Mouse (Mus musculus) spleen, postnatal 4 days (tissue): ENCODE measurements around the gene Fbxo44.
A peak's percentile ranks its signal among the peaks of the same experiment; 100 is the strongest.

Experiments used
- DNase-seq, 2 experiments: peaks; one replicate each; pipeline ENCODE4 v3.0.0; 2022; ENCODE audit warnings: low spot score in 2 of 2

The Fbxo44 gene

GRCm38 (mm10) chr4:148165551-148165950 lies 5.3 kb upstream of the Fbxo44 start:
- no peak for DNase-seq

GRCm38 (mm10) chr4:148164461-148164860 lies 4.2 kb upstream of the Fbxo44 start:
- no peak for DNase-seq

GRCm38 (mm10) chr4:148164002-148164439 lies 3.7 kb upstream of the Fbxo44 start:
- DNase-seq, result peak; percentile 61 to 82

GRCm38 (mm10) chr4:148159544-148160435 lies 492 bp downstream of the Fbxo44 start:
- DNase-seq, result peak; percentile 87 to 92

GRCm38 (mm10) chr4:148158436-148159348 lies 1.6 kb downstream of the Fbxo44 start:
- DNase-seq, result no peak

GRCm38 (mm10) chr4:148154982-148155381 lies 5.3 kb downstream of the Fbxo44 start:
- peak in 1 of 2 experiments; percentile 33 for DNase-seq

GRCm38 (mm10) chr4:148154006-148154405 lies 6.3 kb downstream of the Fbxo44 start:
- no peak for DNase-seq

DNA sequence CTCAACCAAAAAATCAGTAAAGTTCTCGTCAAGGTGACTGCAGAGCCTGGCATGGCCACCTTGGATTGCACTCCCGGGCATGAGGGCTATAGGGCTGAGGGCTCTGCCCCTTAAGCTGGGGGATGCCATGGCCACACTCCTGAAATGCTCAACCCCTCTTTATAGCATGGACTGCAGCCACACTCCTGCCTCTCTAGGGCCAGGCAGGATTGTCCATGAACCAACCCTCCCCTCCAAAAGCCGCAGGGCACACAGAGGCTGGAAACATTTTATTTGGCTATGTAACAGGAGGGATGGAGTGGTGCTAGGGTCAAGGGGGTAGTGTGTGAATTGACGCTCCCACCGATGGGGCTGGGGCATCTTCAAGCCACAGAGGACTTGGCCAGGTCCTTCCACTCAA lies 7.7 kb downstream of the Fbxo44 start:
- DNase-seq, result no peak

DNA sequence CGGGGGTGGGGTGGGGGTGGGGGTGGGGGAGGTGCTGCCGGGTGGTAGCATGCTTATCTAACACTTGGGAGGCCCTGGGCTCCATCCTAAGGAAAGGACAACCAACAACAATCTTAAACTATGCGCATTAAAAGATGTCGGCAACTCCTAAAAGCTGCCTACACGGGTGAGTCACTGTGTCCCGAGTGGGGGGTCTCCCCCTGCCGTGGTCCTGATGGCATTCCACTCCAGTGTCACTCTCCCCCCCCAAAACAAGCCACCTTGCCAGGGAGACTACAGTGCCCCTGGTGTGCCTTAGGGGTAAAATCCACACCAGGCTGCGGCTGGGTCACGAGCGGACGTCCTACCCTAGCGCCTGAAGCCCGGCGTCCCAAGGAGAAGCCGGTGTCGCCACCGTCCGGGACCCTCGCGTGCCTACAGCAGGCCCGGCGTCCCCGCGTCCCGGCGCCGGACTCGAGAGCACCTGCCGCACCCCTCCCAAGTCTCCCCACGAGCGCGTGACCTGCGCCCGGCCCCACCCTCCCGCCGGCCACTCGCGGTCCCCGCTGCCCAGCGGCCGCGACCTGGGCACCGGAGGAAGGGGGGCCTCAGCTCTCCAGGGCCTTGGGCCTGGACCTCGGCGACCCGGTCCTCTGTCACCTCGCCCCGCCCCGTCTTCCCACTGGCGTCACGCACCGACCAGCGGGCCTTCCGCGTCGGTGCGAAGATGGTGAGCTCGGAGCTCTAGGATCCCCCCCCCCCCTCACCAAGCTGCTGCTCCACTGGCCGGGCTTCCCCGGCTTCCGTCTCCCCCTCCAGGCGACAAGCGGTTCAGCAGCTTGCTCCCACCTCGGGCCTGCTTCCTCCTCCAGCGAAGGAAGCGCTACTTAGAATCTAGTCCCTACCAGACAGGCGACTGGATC lies 8.8 kb downstream of the Fbxo44 start, which contains the start of gene Fbxo6:
Fbxo6 (minus strand) TSS at position 874 of the 902 bp plus-strand sequence.
- peak; percentile 77 to 88 for DNase-seq

- no peak for DNase-seq
Observed at GRCm38 (mm10) chr4:148150953-148151266, 9.4 kb downstream of the Fbxo44 start.

- DNase-seq, result no peak
Observed at GRCm38 (mm10) chr4:148150242-148150641, 10.0 kb downstream of the Fbxo44 start.

GRCm38 (mm10) chr4:148149540-148149939 lies 10.7 kb downstream of the Fbxo44 start:
- DNase-seq, result no peak

- DNase-seq, result no peak
Observed at GRCm38 (mm10) chr4:148147714-148148113, 12.6 kb downstream of the Fbxo44 start.

DNA sequence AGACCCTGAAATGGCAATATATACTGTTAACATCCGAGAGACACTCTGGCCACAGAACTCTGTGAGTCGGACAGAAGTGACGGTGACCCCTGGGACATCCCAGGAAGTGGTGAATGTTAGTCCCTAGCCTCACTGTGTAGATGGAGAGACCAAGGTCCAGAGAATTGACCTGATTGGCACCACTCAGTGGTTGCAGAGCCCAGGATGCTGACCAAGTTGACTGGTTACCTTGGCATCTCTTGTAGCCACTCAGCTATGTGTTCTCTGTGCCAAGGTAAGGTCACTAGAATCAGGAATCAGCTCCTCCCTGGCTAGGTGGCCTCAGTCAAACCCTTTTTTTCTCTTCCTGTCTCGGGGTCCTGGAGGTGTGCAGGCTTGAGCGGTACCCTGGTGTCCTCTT lies 16.6 kb downstream of the Fbxo44 start:
- DNase-seq, result no peak

DNA sequence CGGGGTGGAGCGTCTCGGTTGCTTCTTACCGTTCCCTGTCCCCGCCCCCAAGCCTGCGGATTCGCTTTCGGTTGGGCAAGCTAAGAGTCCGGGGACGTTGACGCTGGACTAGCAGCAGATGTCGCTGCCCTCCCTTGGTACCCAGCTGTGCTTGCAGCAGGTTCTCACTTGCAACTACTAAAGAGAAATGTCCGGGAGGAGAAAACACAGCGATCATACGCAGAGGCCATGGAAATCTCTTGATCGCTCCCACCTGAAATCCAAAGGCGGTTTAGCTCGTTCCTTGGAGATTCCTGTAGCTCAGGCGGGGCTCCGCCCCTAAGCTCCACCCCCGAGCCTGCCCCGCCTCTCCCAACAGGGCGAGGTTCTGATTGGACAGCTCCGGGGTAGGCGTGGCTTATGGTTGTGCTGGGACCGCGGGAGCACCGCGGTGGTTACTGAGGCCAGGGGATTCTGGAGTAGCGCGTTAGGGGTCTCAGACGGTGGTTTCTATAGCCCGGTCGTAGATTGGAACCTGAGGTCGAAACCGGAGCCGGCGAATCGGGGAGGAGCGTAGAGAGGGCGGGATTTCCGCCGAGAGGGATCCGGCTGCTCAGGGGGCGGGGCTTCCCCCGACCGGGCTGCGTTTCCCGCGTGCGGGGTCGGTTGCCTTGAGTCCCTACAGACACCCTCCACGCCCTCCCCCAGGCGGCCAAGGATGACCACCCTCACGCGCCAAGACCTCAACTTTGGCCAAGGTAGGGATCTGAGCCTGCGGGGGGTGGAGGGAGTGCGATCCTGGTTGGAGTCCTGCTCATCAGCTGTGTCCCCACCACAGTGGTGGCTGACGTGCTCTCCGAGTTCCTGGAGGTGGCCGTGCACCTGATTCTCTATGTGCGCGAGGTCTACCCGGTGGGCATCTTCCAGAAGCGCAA lies 19.9 kb downstream of the Fbxo44 start:
- peak; percentile 92 to 96 for DNase-seq

- no peak for DNase-seq
Observed at GRCm38 (mm10) chr4:148139767-148140097, 20.6 kb downstream of the Fbxo44 start.

GRCm38 (mm10) chr4:148137503-148137902 lies 22.8 kb downstream of the Fbxo44 start:
- no peak for DNase-seq

DNA sequence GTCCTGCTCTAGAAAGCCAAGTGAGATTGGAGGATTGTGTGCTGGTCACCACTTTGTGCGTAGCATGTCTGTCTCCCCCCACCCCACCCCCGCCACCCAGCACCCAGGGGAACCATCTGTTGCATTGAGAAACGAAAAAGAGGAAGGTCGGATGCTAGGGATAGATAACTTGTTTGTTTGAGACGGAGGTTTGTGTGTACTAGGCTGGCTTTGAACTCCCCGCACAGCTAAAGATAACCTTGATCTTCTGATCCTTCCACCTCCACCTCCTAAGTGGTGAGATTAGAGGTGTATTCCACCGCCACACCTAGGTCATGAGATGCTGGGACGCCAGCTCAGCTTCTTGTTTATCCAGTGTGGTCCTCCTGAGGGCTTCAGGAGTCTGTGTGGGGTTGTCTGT lies 25.3 kb downstream of the Fbxo44 start:
- no peak for DNase-seq

DNA sequence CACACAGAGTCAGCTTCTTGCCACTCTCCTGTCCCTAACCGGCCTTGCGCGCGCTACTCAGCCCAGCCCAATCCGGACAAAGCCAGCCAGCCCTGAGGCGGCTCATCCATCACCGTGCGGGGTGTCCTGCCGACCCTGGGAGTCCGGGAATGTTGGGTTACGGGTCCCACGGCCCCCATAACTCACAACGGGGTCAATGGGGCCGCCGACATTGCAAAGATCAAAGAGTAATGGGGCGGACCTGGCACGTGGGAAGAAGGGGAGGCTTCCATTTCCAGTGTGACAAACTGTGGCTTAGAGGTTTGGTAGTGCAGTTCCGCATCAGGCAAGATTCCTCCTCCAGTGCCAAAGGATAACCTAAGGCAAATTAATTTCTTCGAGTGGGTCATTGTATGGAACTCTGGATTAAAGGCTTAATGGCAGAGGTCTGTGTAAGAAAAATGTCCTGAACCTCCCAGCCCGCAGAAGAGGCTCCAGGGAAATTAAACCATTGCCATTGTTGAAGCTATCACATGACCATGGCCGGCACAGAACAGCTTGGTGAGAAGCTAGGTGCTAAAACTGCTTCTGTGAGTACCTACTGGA lies 28.7 kb downstream of the Fbxo44 start:
- DNase-seq, result no peak
